In the genomic region with DNA sequence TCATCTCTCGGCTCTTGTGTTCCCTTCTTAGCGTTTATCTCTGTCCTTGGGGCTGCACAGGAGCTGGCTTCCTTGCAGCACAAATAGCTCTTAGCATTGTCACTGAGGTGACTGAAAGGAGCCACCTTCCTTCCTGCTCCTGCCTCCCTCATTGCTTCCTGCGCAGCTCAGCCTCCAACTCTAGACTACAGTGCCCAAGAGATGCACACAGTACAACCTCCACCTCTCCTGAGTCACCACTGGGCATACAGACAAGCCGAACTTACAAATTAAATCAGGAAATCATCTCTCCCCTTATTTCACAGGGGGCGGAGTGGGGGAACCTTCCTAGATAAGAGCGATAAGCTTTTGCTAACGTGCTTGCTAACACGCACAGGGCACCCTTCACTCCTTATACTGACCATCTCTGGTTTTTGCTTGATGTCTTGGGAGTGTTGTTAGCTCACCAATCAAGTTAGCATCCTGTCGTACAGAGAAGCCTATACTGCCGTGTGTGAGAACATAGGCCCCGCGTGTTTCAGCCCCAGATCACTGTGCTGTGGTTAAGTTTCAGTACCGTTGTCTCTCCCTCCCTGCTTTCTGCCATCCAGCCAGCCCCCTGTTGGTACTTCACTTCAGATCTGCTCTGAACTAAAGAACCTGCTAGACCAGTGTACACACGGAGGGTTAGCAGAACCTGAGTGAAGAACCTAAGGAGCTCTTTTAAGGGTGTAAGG, we compare ENCODE assay signal across 23 mouse cellular contexts. TPM values are rescaled to one million over a fixed set of nuclear protein-coding genes. Genes with fewer than 3 reads are reported as not detected.
DNase-seq lines count a peak whose midpoint lies in the region; ATAC-seq and TF ChIP-seq lines count a peak whose summit lies in the region.
"Had no signal": no experiment of that assay in that cellular context is flagged by ENCODE, and none has a peak within 500 bp of the region (broad histone marks: within the 10 kb centered on the region; RNA-seq: fewer than 3 reads in every experiment).

No protein-coding gene starts in this region.

- TF ChIP-seq EP300 in lung, postnatal 0 days (IDR thresholded peaks at IDR 0.05), result no peak

- H3K9ac ChIP-seq in lung, postnatal 0 days (replicated peaks; ENCODE audit: low read depth), result no peak overlapping the region
- H3K9ac ChIP-seq in midbrain, postnatal 0 days (replicated peaks; ENCODE audit: low read length, poor library complexity, severe bottlenecking), result no peak overlapping the region
- H3K9ac ChIP-seq: embryonic facial prominence, embryonic 13.5 days; forebrain, embryonic 13.5 days; heart, embryonic 15.5 days; hindbrain, embryonic 13.5 days; liver, postnatal 0 days; stomach, embryonic 15.5 days had no signal

- H3K36me3 ChIP-seq in lung, postnatal 0 days (ENCODE audit: insufficient read depth, low read length), result no peaks in the 10 kb centered on the region
- H3K36me3 ChIP-seq in midbrain, postnatal 0 days (ENCODE audit: insufficient read depth, low read length), result no peaks in the 10 kb centered on the region
- H3K36me3 ChIP-seq: embryonic facial prominence, embryonic 13.5 days; heart, embryonic 15.5 days; hindbrain, embryonic 13.5 days; stomach, embryonic 15.5 days had no signal

- no peak for TF ChIP-seq POLR2A in lung, adult 2 months (IDR thresholded peaks at IDR 0.05; ENCODE audit: borderline replicate concordance, extremely low read depth, low read depth, low read length)

- H3K27me3 ChIP-seq in lung, postnatal 0 days (replicated peaks; ENCODE audit: insufficient read depth, low read length), result no peaks in the 10 kb centered on the region
- no peaks in the 10 kb centered on the region for H3K27me3 ChIP-seq in midbrain, postnatal 0 days (ENCODE audit: insufficient read depth, low read length)
- H3K27me3 ChIP-seq: embryonic facial prominence, embryonic 13.5 days; forebrain, embryonic 13.5 days; heart, embryonic 15.5 days; hindbrain, embryonic 13.5 days; stomach, embryonic 15.5 days had no signal

- WGBS in lung, postnatal 0 days, result 63% methylated on average over 14 of the region's 14 CpGs
- WGBS in lung, adult 2 months, result 66% methylated on average over 14 of the region's 14 CpGs
- 90% methylated on average over 14 of the region's 14 CpGs for WGBS in midbrain, postnatal 0 days

- TF ChIP-seq CTCF in lung, postnatal 0 days (IDR thresholded peaks at IDR 0.05), result no peak
- TF ChIP-seq CTCF in lung, adult 2 months (IDR thresholded peaks at IDR 0.05; ENCODE audit: insufficient read depth, low read length), result no peak
- TF ChIP-seq CTCF in midbrain, postnatal 0 days (IDR thresholded peaks at IDR 0.05), result no peak

- H3K9me3 ChIP-seq in lung, postnatal 0 days (ENCODE audit: low read length), result no peaks in the 10 kb centered on the region
- no peaks in the 10 kb centered on the region for H3K9me3 ChIP-seq in midbrain, postnatal 0 days (ENCODE audit: low read length)
- H3K9me3 ChIP-seq: embryonic facial prominence, embryonic 13.5 days; forebrain, embryonic 13.5 days; heart, embryonic 15.5 days; hindbrain, embryonic 13.5 days; stomach, embryonic 15.5 days had no signal

- DNase-seq in lung, postnatal 0 days (ENCODE audit: low spot score), result no peak
- DNase-seq in lung, adult 2 months, result no peak
- DNase-seq in CD8-positive naive resting alpha-beta T cell, adult 2 months (ENCODE audit: low read depth in 2 of 2, low spot score in 2 of 2), result peak; percentile 44 to 56
- peak; percentile 68 for DNase-seq in thymus, postnatal 14 days
- no peak for DNase-seq in adipocyte (ENCODE audit: low spot score)
- no peak for DNase-seq in left cerebral cortex, adult 18-20 months (ENCODE audit: low spot score in 2 of 2)
- DNase-seq in midbrain, postnatal 0 days (ENCODE audit: low spot score), result no peak
- DNase-seq: adrenal gland, postnatal 14 days; cerebellum, postnatal 14 days; embryo, embryonic 11 days; heart, postnatal 36 days; kidney, adult 2 months; kidney, postnatal 10 days; liver, postnatal 0 days; lung, postnatal 36 days had no signal

- H3K27ac ChIP-seq in lung, postnatal 0 days (ENCODE audit: low read length), result no peak overlapping the region
- H3K27ac ChIP-seq in midbrain, postnatal 0 days (ENCODE audit: low read depth, low read length), result no peak overlapping the region
- H3K27ac ChIP-seq: embryonic facial prominence, embryonic 13.5 days; forebrain, embryonic 13.5 days; heart, embryonic 15.5 days; hindbrain, embryonic 13.5 days; stomach, embryonic 15.5 days had no signal

- 0 out of 2 replicates have a peak, but pooled peaks have one; percentile 46 for ATAC-seq in lung, postnatal 0 days
- ATAC-seq in inflammation-experienced regulatory T-cells, adult 6 months, result peak; percentile 45
- no peak for ATAC-seq in midbrain, postnatal 0 days (ENCODE audit: low FRiP score)
- ATAC-seq: forebrain, embryonic 13.5 days; liver, postnatal 0 days had no signal

- H3K4me1 ChIP-seq in lung, postnatal 0 days (ENCODE audit: insufficient read depth, low read depth, low read length), result peaks cover 3% of the 10 kb centered on the region; the same call in 1 of the 2 replicates
- H3K4me1 ChIP-seq in lung, adult 2 months (ENCODE audit: control insufficient read depth, insufficient read depth, low read length), result peaks cover 3% of the 10 kb centered on the region; the same call in 1 of the 2 replicates
- H3K4me1 ChIP-seq in midbrain, postnatal 0 days (ENCODE audit: insufficient read depth, low read length), result no peaks in the 10 kb centered on the region
- H3K4me1 ChIP-seq: forebrain, embryonic 13.5 days; hindbrain, embryonic 13.5 days; stomach, embryonic 15.5 days had no signal

- no peak overlapping the region for H3K4me2 ChIP-seq in lung, postnatal 0 days (replicated peaks; ENCODE audit: low read depth, low read length)
- no peak overlapping the region for H3K4me2 ChIP-seq in midbrain, postnatal 0 days (ENCODE audit: low read depth, low read length, poor library complexity, severe bottlenecking)
- H3K4me2 ChIP-seq: embryonic facial prominence, embryonic 13.5 days; forebrain, embryonic 13.5 days; heart, embryonic 15.5 days; hindbrain, embryonic 13.5 days; midbrain, embryonic 11.5 days; stomach, embryonic 15.5 days had no signal

- no peak overlapping the region for H3K4me3 ChIP-seq in lung, postnatal 0 days (ENCODE audit: low read depth, low read length)
- no peak overlapping the region for H3K4me3 ChIP-seq in lung, adult 2 months (replicated peaks; ENCODE audit: extremely low read depth, low read depth, low read length)
- no peak overlapping the region for H3K4me3 ChIP-seq in midbrain, postnatal 0 days (ENCODE audit: low read depth, low read length)
- H3K4me3 ChIP-seq: embryonic facial prominence, embryonic 13.5 days; erythroblast, embryonic 14.5 days; forebrain, embryonic 13.5 days; heart, embryonic 15.5 days; hindbrain, embryonic 13.5 days; stomach, embryonic 15.5 days had no signal

RNA-seq across cellular contexts. Expression of a gene that starts 36.6 kb away (rescaled TPM):
- polyA plus RNA-seq in lung, postnatal 0 days (2015; fragmentation: Nextera tagmentation; extraction: Ambion mirVana), result 38.7 and 43.1 TPM in 2 replicates
- 11.1 and 13.7 TPM in 2 replicates for polyA plus RNA-seq in lung, adult 2 months (2012; rRNA removed)
- 100 to 1,000 TPM in 2 of 3 experiments, 10 to 100 TPM in 1; 53.2 to 448 (median 275) TPM for polyA plus RNA-seq in inflammation-experienced regulatory T-cells, adult 6 months (2017; shearing (Covaris generic))
- 10 to 100 TPM; 49.5 to 52.5 TPM for total RNA-seq in left cerebral cortex, adult 18-20 months (2021)
- total RNA-seq in midbrain, postnatal 0 days (2014; rRNA removed), result 77.4 and 84.6 TPM in 2 replicates
- polyA plus RNA-seq in midbrain, postnatal 0 days (2015; fragmentation: Nextera tagmentation; extraction: Ambion mirVana), result 89.3 and 91.0 TPM in 2 replicates

Comparison
In these comparisons a context has a peak if more than half of its experiments do, and no peak if none do; other contexts are left out.
1. DNase-seq: peak in CD8-positive naive resting alpha-beta T cell, adult 2 months (2 of 2) and thymus, postnatal 14 days (single experiment); none in lung, postnatal 0 days (single experiment), lung, adult 2 months (single experiment), adipocyte (single experiment), left cerebral cortex, adult 18-20 months (0 of 2) and midbrain, postnatal 0 days (single experiment).